Mouse (Mus musculus): ENCODE measurements around the gene Cercam. TPM values are rescaled to one million over a fixed set of nuclear protein-coding genes. Genes with fewer than 3 reads are reported as not detected.

The Cercam gene
- polyA plus RNA-seq, 1 experiment from 2014 or later = 35.6 TPM

DNA sequence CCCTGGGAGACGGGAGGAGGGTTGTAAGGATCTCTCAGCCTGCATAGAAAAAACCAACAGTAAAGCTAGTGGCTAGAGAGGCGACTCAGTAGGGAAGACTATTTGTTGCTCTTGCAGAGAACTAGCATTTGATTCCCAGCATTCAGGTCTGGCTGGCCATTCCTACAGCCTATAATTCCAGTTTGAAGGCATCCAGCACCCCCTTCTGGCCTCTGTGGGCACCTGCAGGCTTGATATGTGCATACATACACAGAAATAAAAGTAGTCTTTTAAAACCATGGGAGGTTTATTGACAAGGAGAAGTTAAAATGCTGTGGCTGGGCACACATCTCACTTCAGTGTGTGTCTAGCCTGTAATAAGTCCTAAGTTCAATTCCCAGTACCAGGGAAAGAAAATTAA, 41.1 kb downstream of the Cercam start:
- Histone ChIP-seq H3K9ac (ENCODE audit: low read depth, low read length) (no peak overlapping the region), H3K4me3 (ENCODE audit: low read depth, low read length) (no peak overlapping the region), H3K9me3 (replicated peaks; ENCODE audit: control insufficient read depth, low read length) (no peaks in the 10 kb centered on the region), H3K4me2 (ENCODE audit: low read depth, low read length) (no peak overlapping the region), H3K4me1 (ENCODE audit: control insufficient read depth, low read depth, low read length) (no peaks in the 10 kb centered on the region), H3K36me3 (ENCODE audit: control insufficient read depth, insufficient read depth) (peaks cover 39% of the 10 kb centered on the region), H3K27me3 (ENCODE audit: control insufficient read depth, insufficient read depth, low read depth, low read length) (no peaks in the 10 kb centered on the region), H3K27ac (ENCODE audit: low read length) (no peak overlapping the region)
- WGBS (ENCODE audit: insufficient replicate concordance) = 67% methylated on average over 2 of the region's 2 CpGs
- no peak for ATAC-seq (ENCODE audit: low read depth)

DNA sequence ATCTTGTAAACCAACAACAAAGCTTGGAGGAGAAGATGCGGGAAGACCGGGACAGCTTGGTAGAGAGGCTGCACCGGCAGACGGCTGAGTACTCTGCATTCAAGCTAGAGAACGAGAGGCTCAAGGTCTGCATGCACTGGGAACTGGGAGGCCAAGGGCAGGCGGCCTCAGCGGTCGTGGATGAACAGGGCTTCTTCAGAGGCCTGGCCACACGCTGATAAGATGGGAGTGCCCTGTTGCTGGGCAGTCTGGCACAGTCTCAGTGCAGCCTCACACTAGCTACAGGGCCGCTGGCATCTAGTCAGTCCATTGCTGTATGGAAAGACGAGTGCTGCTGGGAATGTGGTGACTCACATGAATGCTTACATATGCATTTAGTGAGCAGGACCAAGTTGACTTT, 48.7 kb downstream of the Cercam start:
- no peaks in the 10 kb centered on the region for H3K27me3 ChIP-seq (ENCODE audit: control insufficient read depth, insufficient read depth, low read depth, low read length)
- H3K27ac ChIP-seq (ENCODE audit: low read length) = peak overlapping the region; percentile 41
- peak; percentile 99 for ATAC-seq (ENCODE audit: low read depth)
- peak overlapping the region; percentile 6; the same call in 1 of the 2 replicates for H3K9ac ChIP-seq (ENCODE audit: low read depth, low read length)
- H3K36me3 ChIP-seq (ENCODE audit: control insufficient read depth, insufficient read depth) = peaks cover 55% of the 10 kb centered on the region
- no peak overlapping the region for H3K4me3 ChIP-seq (ENCODE audit: low read depth, low read length)
- H3K4me2 ChIP-seq (ENCODE audit: low read depth, low read length) = peak overlapping the region; percentile 19
- 42% methylated on average over 11 of the region's 11 CpGs for WGBS (ENCODE audit: insufficient replicate concordance)
- H3K4me1 ChIP-seq (ENCODE audit: control insufficient read depth, low read depth, low read length) = peaks cover 22% of the 10 kb centered on the region
- H3K9me3 ChIP-seq (replicated peaks; ENCODE audit: control insufficient read depth, low read length) = no peaks in the 10 kb centered on the region

GRCm38 (mm10) chr2:29922011-29922410, 53.0 kb downstream of the Cercam start:
- WGBS (ENCODE audit: insufficient replicate concordance) = 73% methylated on average over 11 of the region's 11 CpGs
- Histone ChIP-seq H3K27me3 (ENCODE audit: control insufficient read depth, insufficient read depth, low read depth, low read length) (no peaks in the 10 kb centered on the region), H3K27ac (ENCODE audit: low read length) (no peak overlapping the region), H3K9me3 (replicated peaks; ENCODE audit: control insufficient read depth, low read length) (no peaks in the 10 kb centered on the region), H3K9ac (ENCODE audit: low read depth, low read length) (no peak overlapping the region), H3K4me2 (ENCODE audit: low read depth, low read length) (no peak overlapping the region), H3K4me1 (ENCODE audit: control insufficient read depth, low read depth, low read length) (peaks cover 15% of the 10 kb centered on the region), H3K4me3 (ENCODE audit: low read depth, low read length) (no peak overlapping the region), H3K36me3 (ENCODE audit: control insufficient read depth, insufficient read depth) (peaks cover 64% of the 10 kb centered on the region)
- ATAC-seq (ENCODE audit: low read depth) = no peak

DNA sequence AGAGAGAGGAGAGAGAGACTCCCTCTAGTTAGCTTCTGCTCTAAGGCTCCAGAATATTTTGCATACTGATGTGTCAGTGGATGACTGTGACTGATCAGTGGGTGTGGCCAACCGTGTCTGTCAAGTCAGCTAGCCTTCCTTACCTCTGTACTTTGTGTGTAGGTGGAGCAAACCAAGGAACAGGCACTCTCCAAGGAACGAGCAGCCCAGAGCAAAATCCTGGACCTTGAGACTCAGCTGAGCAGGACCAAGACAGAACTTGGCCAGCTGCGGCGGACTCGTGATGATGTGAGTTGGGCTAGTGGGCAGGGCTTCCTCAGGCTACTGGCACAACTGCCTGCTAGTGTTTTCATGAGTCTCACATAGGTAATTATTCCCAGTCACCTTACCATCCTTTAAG, 57.6 kb downstream of the Cercam start:
- H3K27ac ChIP-seq (ENCODE audit: low read length) = no peak overlapping the region
- no peak for ATAC-seq (ENCODE audit: low read depth)
- WGBS (ENCODE audit: insufficient replicate concordance) = 80% methylated on average over 5 of the region's 5 CpGs
- no peaks in the 10 kb centered on the region for H3K4me1 ChIP-seq (ENCODE audit: control insufficient read depth, low read depth, low read length)
- no peak overlapping the region for H3K4me3 ChIP-seq (ENCODE audit: low read depth, low read length)
- H3K36me3 ChIP-seq (ENCODE audit: control insufficient read depth, insufficient read depth) = peaks cover 71% of the 10 kb centered on the region
- H3K4me2 ChIP-seq (ENCODE audit: low read depth, low read length) = no peak overlapping the region
- H3K9ac ChIP-seq (ENCODE audit: low read depth, low read length) = no peak overlapping the region
- no peaks in the 10 kb centered on the region for H3K9me3 ChIP-seq (replicated peaks; ENCODE audit: control insufficient read depth, low read length)
- H3K27me3 ChIP-seq (ENCODE audit: control insufficient read depth, insufficient read depth, low read depth, low read length) = no peaks in the 10 kb centered on the region

DNA sequence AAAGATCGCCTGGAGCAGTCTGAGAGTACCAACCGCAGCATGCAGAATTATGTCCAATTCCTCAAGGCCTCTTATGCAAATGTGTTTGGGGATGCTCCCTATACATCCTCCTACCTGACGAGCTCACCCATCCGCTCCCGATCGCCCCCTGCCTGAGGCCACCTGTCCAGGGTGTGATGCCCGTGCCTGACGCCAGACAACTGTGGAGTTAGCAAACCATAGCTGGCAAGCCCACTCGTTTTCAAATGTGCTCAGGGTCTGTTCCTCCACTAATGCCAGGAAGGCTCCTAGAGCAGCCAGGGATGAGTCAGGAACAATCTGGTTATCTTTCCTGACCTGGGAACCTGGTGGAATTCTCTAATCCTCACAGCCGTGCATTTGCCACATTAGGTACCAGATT, 61.5 kb downstream of the Cercam start:
- Histone ChIP-seq H3K36me3 (ENCODE audit: control insufficient read depth, insufficient read depth) (peaks cover 37% of the 10 kb centered on the region), H3K27me3 (ENCODE audit: control insufficient read depth, insufficient read depth, low read depth, low read length) (no peaks in the 10 kb centered on the region), H3K27ac (ENCODE audit: low read length) (no peak overlapping the region), H3K9me3 (replicated peaks; ENCODE audit: control insufficient read depth, low read length) (no peaks in the 10 kb centered on the region), H3K4me3 (ENCODE audit: low read depth, low read length) (no peak overlapping the region), H3K9ac (ENCODE audit: low read depth, low read length) (no peak overlapping the region), H3K4me1 (ENCODE audit: control insufficient read depth, low read depth, low read length) (no peaks in the 10 kb centered on the region; the same call in 1 of the 2 replicates), H3K4me2 (ENCODE audit: low read depth, low read length) (no peak overlapping the region)
- 86% methylated on average over 10 of the region's 10 CpGs for WGBS (ENCODE audit: insufficient replicate concordance)
- ATAC-seq (ENCODE audit: low read depth) = no peak

DNA sequence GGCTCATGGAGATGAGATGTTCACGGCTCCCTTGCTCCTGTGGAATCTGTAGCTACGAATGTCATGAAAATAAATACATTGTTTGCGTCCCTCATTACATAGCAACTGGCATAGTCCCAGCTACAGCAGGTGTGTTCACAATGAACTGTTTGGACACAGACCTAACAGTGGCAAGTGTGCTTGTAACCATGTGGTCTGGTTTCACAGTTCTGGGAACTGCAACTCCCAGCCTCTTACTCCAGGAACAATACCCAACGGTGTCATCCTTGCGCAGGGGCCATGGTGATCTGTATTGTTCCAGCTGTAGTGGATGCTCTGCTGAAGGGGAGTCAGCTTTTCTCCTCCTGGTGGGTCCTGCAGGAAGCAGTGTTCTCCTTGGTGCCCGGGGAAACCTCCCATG, 62.2 kb downstream of the Cercam start:
- ATAC-seq (ENCODE audit: low read depth) = no peak
- Histone ChIP-seq H3K9ac (ENCODE audit: low read depth, low read length) (no peak overlapping the region), H3K27me3 (ENCODE audit: control insufficient read depth, insufficient read depth, low read depth, low read length) (no peaks in the 10 kb centered on the region), H3K4me2 (ENCODE audit: low read depth, low read length) (no peak overlapping the region), H3K4me1 (ENCODE audit: control insufficient read depth, low read depth, low read length) (peaks cover 5% of the 10 kb centered on the region), H3K36me3 (ENCODE audit: control insufficient read depth, insufficient read depth) (peaks cover 30% of the 10 kb centered on the region), H3K27ac (ENCODE audit: low read length) (no peak overlapping the region), H3K4me3 (ENCODE audit: low read depth, low read length) (no peak overlapping the region), H3K9me3 (replicated peaks; ENCODE audit: control insufficient read depth, low read length) (no peaks in the 10 kb centered on the region)
- 83% methylated on average over 6 of the region's 6 CpGs for WGBS (ENCODE audit: insufficient replicate concordance)

Small RNA genes within 50 kb of the gene (microRNA-seq; reads per million reads assigned to microRNA genes)
- not detected for gene Mir219a-2
- not detected for gene Mir219b

Other genes with a start within 250 kb of the Cercam start
- gene Rapgef1, start 249.4 kb upstream of the Cercam start, polyA plus RNA-seq (2015; fragmentation: Nextera tagmentation; extraction: Ambion mirVana) = 4.2 and 4.7 TPM in 2 replicates
- 0.22 and 0.30 TPM in 2 replicates for gene Gm13420, start 117.5 kb upstream of the Cercam start, polyA plus RNA-seq (2015; fragmentation: Nextera tagmentation; extraction: Ambion mirVana)
- not detected in 2 replicates for gene Gm13547, start 109.9 kb upstream of the Cercam start, polyA plus RNA-seq (2015; fragmentation: Nextera tagmentation; extraction: Ambion mirVana)
- 9.0 and 10.1 TPM in 2 replicates for gene Coq4, start 81.7 kb upstream of the Cercam start, polyA plus RNA-seq (2015; fragmentation: Nextera tagmentation; extraction: Ambion mirVana)
- gene Trub2, start 80.7 kb upstream of the Cercam start, polyA plus RNA-seq (2015; fragmentation: Nextera tagmentation; extraction: Ambion mirVana) = 10.2 and 13.1 TPM in 2 replicates
- gene Slc27a4, start 66.5 kb upstream of the Cercam start, polyA plus RNA-seq (2015; fragmentation: Nextera tagmentation; extraction: Ambion mirVana) = 2.7 and 3.3 TPM in 2 replicates
- gene Urm1, start 49.1 kb upstream of the Cercam start, polyA plus RNA-seq (2015; fragmentation: Nextera tagmentation; extraction: Ambion mirVana) = 8.6 and 9.4 TPM in 2 replicates
- 32.6 and 32.7 TPM in 2 replicates for gene Odf2, start 20.1 kb downstream of the Cercam start, polyA plus RNA-seq (2015; fragmentation: Nextera tagmentation; extraction: Ambion mirVana)
- gene Gle1, start 66.3 kb downstream of the Cercam start, polyA plus RNA-seq (2015; fragmentation: Nextera tagmentation; extraction: Ambion mirVana) = 23.8 and 25.9 TPM in 2 replicates
- 15.9 and 19.7 TPM in 2 replicates for gene Sptan1, start 96.4 kb downstream of the Cercam start, polyA plus RNA-seq (2015; fragmentation: Nextera tagmentation; extraction: Ambion mirVana)
- gene Wdr34, start 179.7 kb downstream of the Cercam start, polyA plus RNA-seq (2015; fragmentation: Nextera tagmentation; extraction: Ambion mirVana) = 5.3 and 5.7 TPM in 2 replicates
- gene Set, start 188.2 kb downstream of the Cercam start, polyA plus RNA-seq (2015; fragmentation: Nextera tagmentation; extraction: Ambion mirVana) = 117 and 130 TPM in 2 replicates
- 2.1 and 2.3 TPM in 2 replicates for gene Pkn3, start 208.5 kb downstream of the Cercam start, polyA plus RNA-seq (2015; fragmentation: Nextera tagmentation; extraction: Ambion mirVana)
- gene Zdhhc12, start 224.5 kb downstream of the Cercam start, polyA plus RNA-seq (2015; fragmentation: Nextera tagmentation; extraction: Ambion mirVana) = 17.6 and 18.7 TPM in 2 replicates